Mouse (Mus musculus) embryo, embryonic 10 days (tissue): Measurements from ENCODE around the gene Gm11397.
"Not testable (repeated sequence)": the region's sequence is repeated elsewhere in the genome, so short reads cannot be mapped to it uniquely, and the experiment has no call there.

Source experiments
- DNase-seq: peaks from one replicate; pipeline ENCODE4 v3.0.0-alpha.2; 2015; ENCODE audit warnings: low spot score

Gm11397 gene

DNA sequence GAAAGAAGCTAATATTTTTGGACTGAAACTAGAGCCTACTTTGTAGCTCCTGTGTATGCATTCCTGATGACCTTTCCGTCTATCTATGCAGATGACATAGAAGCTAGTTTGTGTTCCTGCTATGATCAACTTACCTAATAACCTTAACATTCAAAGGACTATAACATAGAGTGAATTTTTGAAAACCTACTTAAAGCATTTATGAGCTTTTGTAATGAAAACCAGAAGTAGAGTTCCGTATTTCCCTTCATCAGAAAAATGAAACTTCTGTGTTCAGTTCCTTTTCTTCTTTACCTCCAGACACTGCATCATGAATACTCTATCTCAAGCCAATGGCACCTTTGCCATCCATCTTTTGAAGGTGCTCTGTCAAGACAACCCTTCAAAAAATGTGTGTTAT is at the start of gene Gm11397:
Gm11397 (plus strand) TSS at position 301 of the 400 bp plus-strand sequence.
- not testable (repeated sequence) for DNase-seq

DNA sequence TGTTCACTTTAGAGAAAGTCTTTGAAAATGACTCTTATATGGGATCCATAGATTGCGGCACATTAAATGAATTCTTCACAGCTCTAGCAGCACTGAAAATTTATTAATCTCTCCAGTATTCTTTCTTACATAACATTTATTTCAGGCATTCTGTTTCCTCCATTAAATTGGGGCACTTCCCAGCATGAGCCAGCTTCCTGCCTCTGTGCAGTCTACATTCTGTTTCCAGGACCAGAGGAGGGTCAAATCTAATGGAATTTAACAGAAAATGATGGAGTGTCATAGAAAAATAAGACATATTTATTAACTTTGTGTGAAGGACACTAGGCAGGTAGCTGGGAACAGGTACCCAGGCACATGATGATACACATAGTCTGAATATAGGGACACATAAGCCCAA is 38.9 kb upstream of the Gm11397 start:
- not testable (repeated sequence) for DNase-seq

DNA sequence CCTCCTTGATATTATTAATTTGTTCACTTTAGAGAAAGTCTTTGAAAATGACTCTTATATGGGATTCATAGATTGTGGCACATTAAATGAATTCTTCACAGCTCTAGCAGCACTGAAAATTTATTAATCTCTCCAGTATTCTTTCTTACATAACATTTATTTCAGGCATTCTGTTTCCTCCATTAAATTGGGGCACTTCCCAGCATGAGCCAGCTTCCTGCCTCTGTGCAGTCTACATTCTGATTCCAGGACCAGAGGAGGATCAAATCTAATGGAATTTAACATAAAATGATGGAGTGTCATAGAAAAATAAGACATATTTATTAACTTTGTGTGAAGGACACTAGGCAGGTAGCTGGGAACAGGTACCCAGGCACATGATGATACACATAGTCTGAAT is 37.2 kb downstream of the Gm11397 start:
- DNase-seq = not testable (repeated sequence)
